Mouse (Mus musculus) intestine, postnatal 0 days (tissue): ENCODE measurements around the gene Fgf12. TPM values are rescaled to one million over a fixed set of nuclear protein-coding genes. Genes with fewer than 3 reads are reported as not detected.

Experiments
- ATAC-seq: fragments of 200-750 bp; cut with Nextera tagmentation; 2 replicates; pipeline ENCODE4 v1.8.0; 2017; ENCODE audit warnings: mild to moderate bottlenecking, moderate TSS enrichment, moderate library complexity
- H3K27ac ChIP-seq: fragments of 300-500 bp; sonication (generic); 2 replicates; pipeline ENCODE4 v1.5.1; 2014; ENCODE audit warnings: mild to moderate bottlenecking, low read depth, low read length, moderate library complexity
- H3K27me3 ChIP-seq: fragments of 300-500 bp; sonication (generic); replicated peaks from 2 replicates; pipeline ENCODE4 v1.6.1; 2014; ENCODE audit warnings: low read length, mixed read lengths; ENCODE audit not compliant: control insufficient read depth, insufficient read depth
- H3K36me3 ChIP-seq: fragments of 300-500 bp; sonication (generic); 2 replicates; pipeline ENCODE4 v1.6.1; 2014; ENCODE audit warnings: mild to moderate bottlenecking, moderate library complexity; ENCODE audit not compliant: control insufficient read depth, insufficient read depth
- H3K4me1 ChIP-seq: fragments of 300-500 bp; sonication (generic); replicated peaks from 2 replicates; pipeline ENCODE4 v1.6.1; 2014; ENCODE audit warnings: antibody characterized with exemption, low read length, mixed read lengths; ENCODE audit not compliant: control insufficient read depth, insufficient read depth
- H3K4me2 ChIP-seq: fragments of 300-500 bp; sonication (generic); replicated peaks from 2 replicates; pipeline ENCODE4 v1.6.1; 2014; ENCODE audit warnings: low read depth, mild to moderate bottlenecking, moderate library complexity
- H3K4me3 ChIP-seq: fragments of 300-500 bp; sonication (generic); 2 replicates; pipeline ENCODE4 v1.5.1; 2014; ENCODE audit warnings: low read depth, low read length
- H3K9ac ChIP-seq: fragments of 300-500 bp; sonication (generic); 2 replicates; pipeline ENCODE4 v1.6.1; 2014; ENCODE audit warnings: mild to moderate bottlenecking, low read depth, low read length
- H3K9me3 ChIP-seq: fragments of 300-500 bp; sonication (generic); 2 replicates; pipeline ENCODE4 v1.6.1; 2016; ENCODE audit warnings: mixed run types; ENCODE audit not compliant: control insufficient read depth
- CTCF ChIP-seq: sonication (generic); IDR thresholded peaks from 2 replicates; pipeline ENCODE4 v1.5.1; 2016; ENCODE audit warnings: low read depth, mild to moderate bottlenecking, control low read depth, antibody characterized with exemption, moderate library complexity
- WGBS: fragments of 180-500 bp; shearing (Covaris S2); extraction: QIAGEN DNeasy Blood & Tissue Kit; methylation state at CpG from one replicate; pipeline ENCODE4 v1.1.7; 2014; 5-methylcytosine and 5-hydroxymethylcytosine counted together
- polyA plus RNA-seq: library from polyadenylated mRNA; unstranded; fragments of >200 nt; fragmentation: Nextera tagmentation; extraction: Ambion mirVana; gene quantifications from 2 replicates; pipeline ENCODE4 v1.2.1, GENCODE M21; 2015

Gene Fgf12
- polyA plus RNA-seq, 1 experiment from 2014 or later, result 0.42 TPM

- Histone ChIP-seq H3K4me1 (no peaks in the 10 kb centered on the region), H3K4me3 (no peak overlapping the region), H3K9ac (no peak overlapping the region), H3K27me3 (no peaks in the 10 kb centered on the region), H3K4me2 (no peak overlapping the region), H3K9me3 (no peaks in the 10 kb centered on the region), H3K36me3 (no peaks in the 10 kb centered on the region), H3K27ac (no peak overlapping the region)
- 74% methylated on average over 5 of the region's 5 CpGs for WGBS
- TF ChIP-seq CTCF, result no peak
- no peak for ATAC-seq
Observed at GRCm38 (mm10) chr16:28257904-28258303, 495.0 kb downstream of the Fgf12 start.

- 85% methylated on average over 4 of the region's 4 CpGs for WGBS
- Histone ChIP-seq H3K9ac (no peak overlapping the region), H3K4me1 (no peaks in the 10 kb centered on the region), H3K27me3 (no peaks in the 10 kb centered on the region), H3K4me3 (no peak overlapping the region), H3K4me2 (no peak overlapping the region), H3K9me3 (no peaks in the 10 kb centered on the region), H3K27ac (no peak overlapping the region), H3K36me3 (no peaks in the 10 kb centered on the region)
- TF ChIP-seq CTCF, result no peak
- no peak for ATAC-seq
Observed at GRCm38 (mm10) chr16:28254303-28254702, 498.6 kb downstream of the Fgf12 start.

- Histone ChIP-seq H3K9me3 (no peaks in the 10 kb centered on the region), H3K9ac (no peak overlapping the region), H3K4me2 (no peak overlapping the region), H3K4me1 (no peaks in the 10 kb centered on the region), H3K27ac (no peak overlapping the region), H3K4me3 (no peak overlapping the region), H3K36me3 (no peaks in the 10 kb centered on the region), H3K27me3 (no peaks in the 10 kb centered on the region)
- TF ChIP-seq CTCF, result no peak
- 84% methylated on average over 3 of the region's 3 CpGs for WGBS
- ATAC-seq, result no peak
Observed at GRCm38 (mm10) chr16:28251930-28252329, 500.9 kb downstream of the Fgf12 start.

- WGBS, result 44% methylated on average over 3 of the region's 3 CpGs
- ATAC-seq, result peak; percentile 94
- TF ChIP-seq CTCF, result no peak
- Histone ChIP-seq H3K27ac (no peak overlapping the region), H3K4me3 (no peak overlapping the region), H3K36me3 (no peaks in the 10 kb centered on the region), H3K4me2 (no peak overlapping the region), H3K4me1 (0 out of 2 replicates have a peak, but pooled peaks cover 6% of the 10 kb centered on the region), H3K9me3 (no peaks in the 10 kb centered on the region), H3K9ac (no peak overlapping the region), H3K27me3 (no peaks in the 10 kb centered on the region)
Observed at GRCm38 (mm10) chr16:28242867-28243649, 509.8 kb downstream of the Fgf12 start.

GRCm38 (mm10) chr16:28239382-28239781 lies 513.5 kb downstream of the Fgf12 start:
- no peak for ATAC-seq
- no peak overlapping the region for H3K27ac ChIP-seq
- H3K36me3 ChIP-seq, result no peaks in the 10 kb centered on the region
- H3K27me3 ChIP-seq, result no peaks in the 10 kb centered on the region
- H3K9me3 ChIP-seq, result no peaks in the 10 kb centered on the region
- 46% methylated on average over 4 of the region's 4 CpGs for WGBS
- no peak overlapping the region for H3K9ac ChIP-seq
- TF ChIP-seq CTCF, result no peak
- H3K4me2 ChIP-seq, result no peak overlapping the region
- 0 out of 2 replicates have a peak, but pooled peaks cover 6% of the 10 kb centered on the region for H3K4me1 ChIP-seq
- H3K4me3 ChIP-seq, result no peak overlapping the region

- H3K4me2 ChIP-seq, result no peak overlapping the region
- TF ChIP-seq CTCF, result no peak
- no peaks in the 10 kb centered on the region for H3K9me3 ChIP-seq
- no peaks in the 10 kb centered on the region for H3K36me3 ChIP-seq
- no peak for ATAC-seq
- no peak overlapping the region for H3K9ac ChIP-seq
- 69% methylated on average over 13 of the region's 13 CpGs for WGBS
- no peak overlapping the region for H3K27ac ChIP-seq
- H3K4me3 ChIP-seq, result no peak overlapping the region
- H3K4me1 ChIP-seq, result 0 out of 2 replicates have a peak, but pooled peaks cover 6% of the 10 kb centered on the region
- H3K27me3 ChIP-seq, result no peaks in the 10 kb centered on the region
Observed at GRCm38 (mm10) chr16:28238019-28238868, 514.6 kb downstream of the Fgf12 start.
